16 mouse cellular contexts compared by ENCODE assay signal in the genomic region with DNA sequence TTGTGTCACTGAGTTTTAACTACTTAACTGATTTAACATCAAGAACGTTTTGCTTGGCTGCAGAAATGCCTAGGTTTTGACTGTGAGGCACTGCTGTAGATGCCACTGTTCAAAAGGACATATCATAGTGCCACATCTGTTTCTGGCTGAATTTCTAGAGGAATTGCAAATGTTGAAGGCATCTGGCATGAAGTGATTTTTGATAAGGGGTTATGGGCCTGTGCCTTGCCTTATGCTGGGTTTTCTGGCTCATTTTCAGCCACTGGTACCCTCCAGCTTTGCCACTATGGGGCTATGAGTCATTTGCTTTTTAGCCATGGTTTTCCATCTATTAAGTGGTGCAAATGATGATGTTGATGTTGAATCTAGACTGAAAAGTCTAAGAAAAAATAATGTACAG.
"Had no signal": no experiment of that assay in that cellular context is flagged by ENCODE, and none has a peak within 500 bp of the region (broad histone marks: within the 10 kb centered on the region; RNA-seq: fewer than 3 reads in every experiment).

No protein-coding gene starts in this region.

- ATAC-seq: hindbrain, embryonic 16.5 days; inflammation-experienced regulatory T-cells, adult 6 months; intestine, embryonic 15.5 days; intestine, postnatal 0 days had no signal

- DNase-seq: gastrocnemius, postnatal 14 days; gastrocnemius, postnatal 36 days; heart, adult 18-20 months; heart, postnatal 14 days; heart, postnatal 36 days; kidney, adult 18-20 months; kidney, adult 8-10 months; kidney, postnatal 10 days; kidney, postnatal 25 days; kidney, postnatal 4 days; liver; liver, embryonic 13.5 days had no signal
